Mouse (Mus musculus): ENCODE measurements around the gene Rnf113a2.

Gene Rnf113a2

GRCm38 (mm10) chr12:84408819-84409507, 8.0 kb upstream of the Rnf113a2 start, which contains the start of the genes Entpd5 and Bbof1:
TSS of gene Entpd5 (minus strand) at chr12:84409029.
TSS of gene Bbof1 (plus strand) at chr12:84409071.
- DNase-seq, result peak; percentile 87 to 92

- DNase-seq, result no peak
Observed at GRCm38 (mm10) chr12:84417605-84417922, 568 bp downstream of the Rnf113a2 start.

- no peak for DNase-seq
Observed at GRCm38 (mm10) chr12:84423990-84424389, 7.0 kb downstream of the Rnf113a2 start.

GRCm38 (mm10) chr12:84429825-84430224, 12.8 kb downstream of the Rnf113a2 start:
- no peak for DNase-seq

GRCm38 (mm10) chr12:84438697-84439096, 21.7 kb downstream of the Rnf113a2 start:
- no peak for DNase-seq

GRCm38 (mm10) chr12:84442526-84442925, 25.5 kb downstream of the Rnf113a2 start:
- DNase-seq, result no peak

- no peak for DNase-seq
Observed at GRCm38 (mm10) chr12:84447386-84447785, 30.4 kb downstream of the Rnf113a2 start.

- no peak for DNase-seq
Observed at GRCm38 (mm10) chr12:84448181-84448580, 31.2 kb downstream of the Rnf113a2 start.

GRCm38 (mm10) chr12:84449887-84450286, 32.9 kb downstream of the Rnf113a2 start:
- DNase-seq, result no peak

GRCm38 (mm10) chr12:84450351-84450717, 33.3 kb downstream of the Rnf113a2 start:
- peak; percentile 60 to 82 for DNase-seq

- DNase-seq, result peak; percentile 99
Observed at GRCm38 (mm10) chr12:84450718-84451646, 34.0 kb downstream of the Rnf113a2 start, which contains the start of the genes Aldh6a1 and Lin52. TSS of gene Aldh6a1 (minus strand) at chr12:84451004. TSS of gene Lin52 (plus strand) at chr12:84451422.

- peak in 1 of 2 experiments; percentile 16 for DNase-seq
Observed at GRCm38 (mm10) chr12:84451801-84452200, 34.8 kb downstream of the Rnf113a2 start.

- no peak for DNase-seq
Observed at GRCm38 (mm10) chr12:84456911-84457310, 39.9 kb downstream of the Rnf113a2 start.

GRCm38 (mm10) chr12:84459845-84460244, 42.8 kb downstream of the Rnf113a2 start:
- DNase-seq, result no peak

GRCm38 (mm10) chr12:84461416-84461815, 44.4 kb downstream of the Rnf113a2 start:
- DNase-seq, result no peak

GRCm38 (mm10) chr12:84462856-84463255, 45.9 kb downstream of the Rnf113a2 start:
- DNase-seq, result no peak
